Mouse (Mus musculus) midbrain, embryonic 13.5 days (tissue): ENCODE measurements around the gene Sucla2. TPM values are rescaled to one million over a fixed set of nuclear protein-coding genes. Genes with fewer than 3 reads are reported as not detected.
A peak's percentile ranks its signal among the peaks of the same experiment; 100 is the strongest.

Experiments
- ATAC-seq: fragments of 200-750 bp; cut with Nextera tagmentation; 2 replicates; pipeline ENCODE4 v1.8.0; 2017; ENCODE audit warnings: mild to moderate bottlenecking, moderate TSS enrichment, moderate library complexity
- H3K27ac ChIP-seq: fragments of 300-500 bp; sonication (generic); 2 replicates; pipeline ENCODE4 v1.5.1; 2015; ENCODE audit warnings: inconsistent platforms, mild to moderate bottlenecking, moderate library complexity
- H3K27me3 ChIP-seq: fragments of 300-500 bp; sonication (generic); 2 replicates; pipeline ENCODE4 v1.6.1; 2015; ENCODE audit warnings: mild to moderate bottlenecking, inconsistent platforms
- H3K36me3 ChIP-seq: fragments of 300-500 bp; sonication (generic); 2 replicates; pipeline ENCODE4 v1.6.1; 2015; ENCODE audit warnings: mild to moderate bottlenecking, inconsistent platforms
- H3K4me1 ChIP-seq: fragments of 300-500 bp; sonication (generic); replicated peaks from 2 replicates; pipeline ENCODE4 v1.6.1; 2015; ENCODE audit warnings: inconsistent platforms
- H3K4me2 ChIP-seq: fragments of 300-500 bp; sonication (generic); replicated peaks from 2 replicates; pipeline ENCODE4 v1.6.1; 2015; ENCODE audit warnings: moderate library complexity, mild to moderate bottlenecking, inconsistent platforms
- H3K4me3 ChIP-seq: fragments of 300-500 bp; sonication (generic); replicated peaks from 2 replicates; pipeline ENCODE4 v1.5.1; 2015; ENCODE audit warnings: mild to moderate bottlenecking, inconsistent platforms
- H3K9ac ChIP-seq: fragments of 300-500 bp; sonication (generic); replicated peaks from 2 replicates; pipeline ENCODE4 v1.6.1; 2015; ENCODE audit warnings: mild to moderate bottlenecking, inconsistent platforms
- H3K9me3 ChIP-seq: fragments of 300-500 bp; sonication (generic); 2 replicates; pipeline ENCODE4 v1.6.1; 2016; ENCODE audit warnings: mild to moderate bottlenecking, inconsistent platforms
- WGBS: fragments of 180-500 bp; shearing (Covaris S2); methylation state at CpG from one replicate; pipeline ENCODE4 v1.1.7; 2015; 5-methylcytosine and 5-hydroxymethylcytosine counted together
- polyA plus RNA-seq: library from polyadenylated mRNA; unstranded; fragments of >200 nt; fragmentation: Nextera tagmentation; extraction: Ambion mirVana; gene quantifications from 2 replicates; pipeline ENCODE4 v1.2.1, GENCODE M21; 2015

Sucla2 gene
- polyA plus RNA-seq, 1 experiment from 2014 or later, result 108 TPM

- no peaks in the 10 kb centered on the region for H3K4me1 ChIP-seq
- no peaks in the 10 kb centered on the region for H3K36me3 ChIP-seq
- 78% methylated on average over 7 of the region's 7 CpGs for WGBS
- H3K9ac ChIP-seq, result no peak overlapping the region
- H3K9me3 ChIP-seq, result 0 out of 2 replicates have a peak, but pooled peaks cover 4% of the 10 kb centered on the region
- H3K27me3 ChIP-seq, result no peaks in the 10 kb centered on the region
- H3K4me2 ChIP-seq, result no peak overlapping the region
- H3K4me3 ChIP-seq, result no peak overlapping the region
- no peak for ATAC-seq
- H3K27ac ChIP-seq, result no peak overlapping the region
Measured at GRCm38 (mm10) chr14:73495753-73496152, 29.4 kb upstream of the Sucla2 start.

GRCm38 (mm10) chr14:73501283-73501682, 23.8 kb upstream of the Sucla2 start:
- H3K4me2 ChIP-seq, result no peak overlapping the region
- H3K4me3 ChIP-seq, result no peak overlapping the region
- no peaks in the 10 kb centered on the region for H3K36me3 ChIP-seq
- H3K27me3 ChIP-seq, result 0 out of 2 replicates have a peak, but pooled peaks cover 3% of the 10 kb centered on the region
- peaks cover 13% of the 10 kb centered on the region for H3K4me1 ChIP-seq
- H3K27ac ChIP-seq, result no peak overlapping the region
- no peak for ATAC-seq
- no peaks in the 10 kb centered on the region for H3K9me3 ChIP-seq
- 92% methylated on average over 9 of the region's 9 CpGs for WGBS
- no peak overlapping the region for H3K9ac ChIP-seq

GRCm38 (mm10) chr14:73501721-73502120, 23.4 kb upstream of the Sucla2 start:
- peaks cover 13% of the 10 kb centered on the region for H3K4me1 ChIP-seq
- H3K27me3 ChIP-seq, result 0 out of 2 replicates have a peak, but pooled peaks cover 3% of the 10 kb centered on the region
- H3K9ac ChIP-seq, result no peak overlapping the region
- no peak overlapping the region for H3K4me2 ChIP-seq
- H3K9me3 ChIP-seq, result no peaks in the 10 kb centered on the region
- H3K27ac ChIP-seq, result peak overlapping the region; percentile 49; the same call in 1 of the 2 replicates
- ATAC-seq, result no peak
- H3K36me3 ChIP-seq, result no peaks in the 10 kb centered on the region
- no peak overlapping the region for H3K4me3 ChIP-seq
- WGBS, result 76% methylated on average over 6 of the region's 6 CpGs

GRCm38 (mm10) chr14:73502591-73503184, 22.4 kb upstream of the Sucla2 start:
- Histone ChIP-seq H3K4me1 (peaks cover 13% of the 10 kb centered on the region), H3K9ac (no peak overlapping the region), H3K9me3 (no peaks in the 10 kb centered on the region), H3K4me2 (no peak overlapping the region), H3K27me3 (0 out of 2 replicates have a peak, but pooled peaks cover 3% of the 10 kb centered on the region), H3K36me3 (no peaks in the 10 kb centered on the region), H3K4me3 (no peak overlapping the region), H3K27ac (peak overlapping the region; percentile 72)
- WGBS, result 48% methylated on average over 7 of the region's 7 CpGs
- ATAC-seq, result peak; percentile 86

GRCm38 (mm10) chr14:73503237-73503933, 21.7 kb upstream of the Sucla2 start:
- peak; percentile 81 for ATAC-seq
- H3K4me3 ChIP-seq, result no peak overlapping the region
- H3K9me3 ChIP-seq, result no peaks in the 10 kb centered on the region
- peak overlapping the region; percentile 72 for H3K27ac ChIP-seq
- H3K27me3 ChIP-seq, result 0 out of 2 replicates have a peak, but pooled peaks cover 3% of the 10 kb centered on the region
- no peak overlapping the region for H3K9ac ChIP-seq
- no peak overlapping the region for H3K4me2 ChIP-seq
- no peaks in the 10 kb centered on the region for H3K36me3 ChIP-seq
- 60% methylated on average over 13 of the region's 13 CpGs for WGBS
- peaks cover 13% of the 10 kb centered on the region for H3K4me1 ChIP-seq

GRCm38 (mm10) chr14:73506283-73506682, 18.8 kb upstream of the Sucla2 start:
- Histone ChIP-seq H3K27ac (no peak overlapping the region), H3K4me3 (no peak overlapping the region), H3K9me3 (no peaks in the 10 kb centered on the region), H3K27me3 (0 out of 2 replicates have a peak, but pooled peaks cover 3% of the 10 kb centered on the region), H3K4me1 (peaks cover 23% of the 10 kb centered on the region), H3K9ac (no peak overlapping the region), H3K36me3 (no peaks in the 10 kb centered on the region), H3K4me2 (no peak overlapping the region)
- ATAC-seq, result no peak
- WGBS, result 64% methylated on average over 8 of the region's 8 CpGs

- Histone ChIP-seq H3K9me3 (no peaks in the 10 kb centered on the region), H3K4me2 (no peak overlapping the region), H3K4me3 (no peak overlapping the region), H3K4me1 (peaks cover 23% of the 10 kb centered on the region), H3K36me3 (peaks cover 4% of the 10 kb centered on the region), H3K27ac (no peak overlapping the region), H3K9ac (no peak overlapping the region), H3K27me3 (0 out of 2 replicates have a peak, but pooled peaks cover 3% of the 10 kb centered on the region)
- no peak for ATAC-seq
- WGBS, result 91% methylated on average over 15 of the region's 15 CpGs
Measured at GRCm38 (mm10) chr14:73507200-73507599, 17.9 kb upstream of the Sucla2 start.

GRCm38 (mm10) chr14:73507702-73508376, 17.3 kb upstream of the Sucla2 start:
- ATAC-seq, result no peak

GRCm38 (mm10) chr14:73508630-73509395, 16.3 kb upstream of the Sucla2 start:
- peaks cover 8% of the 10 kb centered on the region for H3K36me3 ChIP-seq
- no peak overlapping the region for H3K4me2 ChIP-seq
- no peak for ATAC-seq
- no peak overlapping the region for H3K9ac ChIP-seq
- H3K4me3 ChIP-seq, result no peak overlapping the region
- WGBS, result 94% methylated on average over 6 of the region's 6 CpGs
- H3K9me3 ChIP-seq, result no peaks in the 10 kb centered on the region
- H3K27ac ChIP-seq, result no peak overlapping the region
- 0 out of 2 replicates have a peak, but pooled peaks cover 3% of the 10 kb centered on the region for H3K27me3 ChIP-seq
- H3K4me1 ChIP-seq, result peaks cover 19% of the 10 kb centered on the region

More at GRCm38 (mm10) chr14:73507702-73508376, 17.3 kb upstream of the Sucla2 start:
- peaks cover 23% of the 10 kb centered on the region for H3K4me1 ChIP-seq
- H3K9ac ChIP-seq, result no peak overlapping the region
- H3K4me2 ChIP-seq, result no peak overlapping the region
- 79% methylated on average over 11 of the region's 11 CpGs for WGBS
- H3K36me3 ChIP-seq, result peaks cover 7% of the 10 kb centered on the region
- H3K4me3 ChIP-seq, result no peak overlapping the region
- H3K27ac ChIP-seq, result no peak overlapping the region
- H3K9me3 ChIP-seq, result no peaks in the 10 kb centered on the region
- 0 out of 2 replicates have a peak, but pooled peaks cover 3% of the 10 kb centered on the region for H3K27me3 ChIP-seq

- H3K4me2 ChIP-seq, result peak within 1 kb of the TSS; percentile 89
- ATAC-seq, result peak; percentile 97
- H3K9ac ChIP-seq, result peak within 1 kb of the TSS; percentile 85
- no peak within 1 kb of the TSS for H3K27ac ChIP-seq
- H3K4me3 ChIP-seq, result peak within 1 kb of the TSS; percentile 95
- WGBS, result under 1% methylated on average over 41 of the region's 41 CpGs
- no peaks in the 10 kb centered on the region for H3K9me3 ChIP-seq
- peaks cover 19% of the 10 kb centered on the region for H3K4me1 ChIP-seq
- 0 out of 2 replicates have a peak, but pooled peaks cover 3% of the 10 kb centered on the region for H3K27me3 ChIP-seq
- peaks cover 12% of the 10 kb centered on the region for H3K36me3 ChIP-seq
Measured at GRCm38 (mm10) chr14:73509765-73510423, 15.2 kb upstream of the Sucla2 start, which contains the start of gene Med4. Gene Med4, plus strand, starts transcription at chr14:73510025.

- peaks cover 6% of the 10 kb centered on the region; the same call in 1 of the 2 replicates for H3K27me3 ChIP-seq
- no peak overlapping the region for H3K4me3 ChIP-seq
- no peak overlapping the region for H3K4me2 ChIP-seq
- H3K36me3 ChIP-seq, result no peaks in the 10 kb centered on the region
- H3K27ac ChIP-seq, result no peak overlapping the region
- 74% methylated on average over 3 of the region's 3 CpGs for WGBS
- no peaks in the 10 kb centered on the region for H3K9me3 ChIP-seq
- H3K4me1 ChIP-seq, result peaks cover 6% of the 10 kb centered on the region; the same call in 1 of the 2 replicates
- ATAC-seq, result no peak; the same call in 1 of the 2 replicates
- no peak overlapping the region for H3K9ac ChIP-seq
Measured at GRCm38 (mm10) chr14:73524136-73524535, 983 bp upstream of the Sucla2 start.
